Comparison of ENCODE assay signal across 28 mouse cellular contexts in genomic region chr6:5715101-5715618, GRCm38 (mm10). TPM values are rescaled to one million over a fixed set of nuclear protein-coding genes. Genes with fewer than 3 reads are reported as not detected.
"Had no signal": no experiment of that assay in that cellular context is flagged by ENCODE, and none has a peak within 500 bp of the region (broad histone marks: within the 10 kb centered on the region; RNA-seq: fewer than 3 reads in every experiment).

No protein-coding gene starts in this region.

- DNase-seq: gastrocnemius, postnatal 25 days; heart, adult 18-20 months; heart, postnatal 10 days; heart, postnatal 4 days; kidney, adult 18-20 months; kidney, adult 8-10 months; kidney, postnatal 10 days; kidney, postnatal 25 days; kidney, postnatal 4 days; liver; liver, embryonic 13.5 days; liver, postnatal 0 days; lung, adult 2 months had no signal

- H3K4me3 ChIP-seq: heart, embryonic 10.5 days; heart, embryonic 12.5 days; hindbrain, embryonic 10.5 days; hindbrain, embryonic 13.5 days; hindbrain, embryonic 15.5 days; intestine, embryonic 15.5 days; layer of hippocampus, adult 2 months; left cerebral cortex, adult 2 months; limb, embryonic 10.5 days; limb, embryonic 12.5 days; liver, embryonic 13.5 days; liver, embryonic 15.5 days had no signal

- H3K9me3 ChIP-seq: heart, embryonic 10.5 days; heart, embryonic 12.5 days; hindbrain, embryonic 10.5 days; hindbrain, embryonic 13.5 days; hindbrain, embryonic 15.5 days; intestine, embryonic 15.5 days; limb, embryonic 10.5 days; limb, embryonic 12.5 days; liver, embryonic 13.5 days; liver, embryonic 15.5 days had no signal

- H3K27me3 ChIP-seq: heart, embryonic 12.5 days; hindbrain, embryonic 13.5 days; hindbrain, embryonic 15.5 days; intestine, embryonic 15.5 days; limb, embryonic 12.5 days; liver, embryonic 13.5 days; liver, embryonic 15.5 days had no signal

- ATAC-seq: inflammation-experienced regulatory T-cells, adult 6 months; intestine, embryonic 15.5 days; intestine, postnatal 0 days; liver, postnatal 0 days had no signal

- H3K4me1 ChIP-seq: heart, embryonic 10.5 days; heart, embryonic 12.5 days; hindbrain, embryonic 10.5 days; hindbrain, embryonic 13.5 days; hindbrain, embryonic 15.5 days; intestine, embryonic 15.5 days; limb, embryonic 12.5 days; liver, embryonic 13.5 days; liver, embryonic 15.5 days had no signal

- H3K27ac ChIP-seq: heart, embryonic 10.5 days; hindbrain, embryonic 10.5 days; hindbrain, embryonic 13.5 days; hindbrain, embryonic 15.5 days; intestine, embryonic 15.5 days; layer of hippocampus, adult 2 months; left cerebral cortex, adult 2 months; limb, embryonic 10.5 days; limb, embryonic 12.5 days; liver, embryonic 13.5 days; liver, embryonic 15.5 days had no signal

- H3K36me3 ChIP-seq: heart, embryonic 10.5 days; heart, embryonic 12.5 days; hindbrain, embryonic 10.5 days; hindbrain, embryonic 13.5 days; hindbrain, embryonic 15.5 days; intestine, embryonic 15.5 days; limb, embryonic 10.5 days; limb, embryonic 12.5 days; liver, embryonic 13.5 days; liver, embryonic 15.5 days had no signal

- H3K9ac ChIP-seq: heart, embryonic 12.5 days; hindbrain, embryonic 13.5 days; hindbrain, embryonic 15.5 days; intestine, embryonic 15.5 days; limb, embryonic 12.5 days; liver, embryonic 13.5 days; liver, embryonic 15.5 days; liver, postnatal 0 days had no signal

- H3K4me2 ChIP-seq: heart, embryonic 12.5 days; hindbrain, embryonic 13.5 days; hindbrain, embryonic 15.5 days; intestine, embryonic 15.5 days; limb, embryonic 12.5 days; liver, embryonic 11.5 days; liver, embryonic 13.5 days; liver, embryonic 15.5 days had no signal

RNA-seq across cellular contexts. Expression of gene Dync1i1, which starts 10.3 kb away (rescaled TPM):
- total RNA-seq: granulocyte monocyte progenitor cell, adult 5-6 weeks had no signal
- polyA plus RNA-seq: inflammation-experienced regulatory T-cells, adult 6 months had no signal
